Mouse (Mus musculus) intestine, embryonic 16.5 days (tissue): Measurements from ENCODE around the gene Wfdc3. TPM values are rescaled to one million over a fixed set of nuclear protein-coding genes. Genes with fewer than 3 reads are reported as not detected.

Source experiments
- ATAC-seq: fragments of 200-750 bp; cut with Nextera tagmentation; 2 replicates; pipeline ENCODE4 v1.8.0; 2017; ENCODE audit warnings: moderate TSS enrichment, moderate library complexity
- H3K27ac ChIP-seq: fragments of 300-500 bp; sonication (generic); 2 replicates; pipeline ENCODE4 v1.5.1; 2014; ENCODE audit warnings: mild to moderate bottlenecking, low read length
- H3K27me3 ChIP-seq: fragments of 300-500 bp; sonication (generic); replicated peaks from 2 replicates; pipeline ENCODE4 v1.6.1; 2014; ENCODE audit warnings: low read length, control low read depth, mixed read lengths; ENCODE audit not compliant: control insufficient read depth, insufficient read depth
- H3K36me3 ChIP-seq: fragments of 300-500 bp; sonication (generic); 2 replicates; pipeline ENCODE4 v1.6.1; 2014; ENCODE audit warnings: low read length, control low read depth; ENCODE audit not compliant: control insufficient read depth, insufficient read depth
- H3K4me1 ChIP-seq: fragments of 300-500 bp; sonication (generic); 2 replicates; pipeline ENCODE4 v1.6.1; 2014; ENCODE audit warnings: low read length, control low read depth, mixed read lengths; ENCODE audit not compliant: control insufficient read depth, insufficient read depth
- H3K4me2 ChIP-seq: fragments of 300-500 bp; sonication (generic); 2 replicates; pipeline ENCODE4 v1.6.1; 2014; ENCODE audit warnings: low read depth, low read length, control low read depth
- H3K4me3 ChIP-seq: fragments of 300-500 bp; sonication (generic); 2 replicates; pipeline ENCODE4 v1.5.1; 2014; ENCODE audit warnings: mild to moderate bottlenecking, low read length
- H3K9ac ChIP-seq: fragments of 300-500 bp; sonication (generic); 2 replicates; pipeline ENCODE4 v1.6.1; 2014; ENCODE audit warnings: low read depth, low read length
- H3K9me3 ChIP-seq: fragments of 300-500 bp; sonication (generic); 2 replicates; pipeline ENCODE4 v1.6.1; 2016; ENCODE audit warnings: low read length, control low read depth; ENCODE audit not compliant: control insufficient read depth
- WGBS: fragments of 180-500 bp; shearing (Covaris S2); extraction: QIAGEN DNeasy Blood & Tissue Kit; methylation state at CpG from one replicate; pipeline ENCODE4 v1.1.7; 2014; 5-methylcytosine and 5-hydroxymethylcytosine counted together
- polyA plus RNA-seq: library from polyadenylated mRNA; unstranded; fragments of >200 nt; fragmentation: Nextera tagmentation; extraction: Ambion mirVana; gene quantifications from 2 replicates; pipeline ENCODE4 v1.2.1, GENCODE M21; 2015

Wfdc3 gene
- polyA plus RNA-seq, 1 experiment from 2014 or later = 1.8 TPM

DNA sequence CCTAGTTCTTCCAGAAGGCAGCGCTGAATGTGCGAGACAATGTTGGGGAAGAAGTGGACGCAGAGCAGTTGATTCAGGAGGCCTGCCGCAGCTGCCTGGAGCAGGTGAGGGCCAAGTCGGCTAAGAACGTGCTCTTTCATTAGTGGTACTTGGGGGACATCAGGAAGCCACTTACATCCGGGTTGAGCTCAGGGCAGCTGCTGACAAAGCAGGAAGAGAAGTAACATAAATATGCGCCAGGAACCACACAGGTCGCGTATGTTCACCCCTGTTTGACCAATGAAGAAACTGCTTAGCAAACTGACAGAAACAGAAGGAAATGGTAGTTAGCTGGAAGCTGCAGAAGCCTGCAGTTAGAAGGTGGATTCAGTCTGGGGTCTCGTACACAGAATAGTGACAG lies 8.4 kb upstream of the Wfdc3 start:
- H3K27me3 ChIP-seq = no peaks in the 10 kb centered on the region
- H3K4me2 ChIP-seq = no peak overlapping the region
- no peak overlapping the region for H3K27ac ChIP-seq
- H3K4me1 ChIP-seq = no peaks in the 10 kb centered on the region
- peaks cover 19% of the 10 kb centered on the region for H3K36me3 ChIP-seq
- H3K9me3 ChIP-seq = no peaks in the 10 kb centered on the region
- 80% methylated on average over 11 of the region's 11 CpGs for whole genome bisulfite sequencing
- no peak overlapping the region for H3K9ac ChIP-seq
- H3K4me3 ChIP-seq = no peak overlapping the region
- ATAC-seq = no peak

DNA sequence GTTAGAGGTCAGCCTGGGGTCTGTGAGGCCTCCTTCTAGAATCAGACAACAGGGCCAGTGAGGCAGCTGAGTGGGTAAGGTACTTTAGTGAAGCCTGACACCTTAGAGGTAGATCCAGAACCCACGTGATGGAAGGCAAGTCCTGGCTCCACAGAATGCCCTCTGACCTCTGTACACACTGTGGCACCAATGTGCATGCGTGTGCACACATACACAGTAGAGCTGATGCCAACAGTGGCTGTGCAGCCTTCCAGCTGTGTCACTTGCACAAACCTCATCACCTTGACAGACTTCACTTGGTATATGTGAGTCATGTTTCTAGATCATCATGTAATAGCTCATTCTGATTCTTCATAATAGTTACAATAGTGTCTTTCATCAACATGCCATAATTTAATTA lies 6.7 kb upstream of the Wfdc3 start:
- no peak overlapping the region for H3K4me3 ChIP-seq
- 95% methylated on average over 2 of the region's 2 CpGs for WGBS
- 0 out of 2 replicates have a peak, but pooled peaks cover 1% of the 10 kb centered on the region for H3K4me1 ChIP-seq
- no peaks in the 10 kb centered on the region for H3K9me3 ChIP-seq
- no peak overlapping the region for H3K27ac ChIP-seq
- no peak overlapping the region for H3K9ac ChIP-seq
- H3K4me2 ChIP-seq = no peak overlapping the region
- H3K36me3 ChIP-seq = peaks cover 21% of the 10 kb centered on the region; the same call in 1 of the 2 replicates
- ATAC-seq = no peak
- no peaks in the 10 kb centered on the region for H3K27me3 ChIP-seq

DNA sequence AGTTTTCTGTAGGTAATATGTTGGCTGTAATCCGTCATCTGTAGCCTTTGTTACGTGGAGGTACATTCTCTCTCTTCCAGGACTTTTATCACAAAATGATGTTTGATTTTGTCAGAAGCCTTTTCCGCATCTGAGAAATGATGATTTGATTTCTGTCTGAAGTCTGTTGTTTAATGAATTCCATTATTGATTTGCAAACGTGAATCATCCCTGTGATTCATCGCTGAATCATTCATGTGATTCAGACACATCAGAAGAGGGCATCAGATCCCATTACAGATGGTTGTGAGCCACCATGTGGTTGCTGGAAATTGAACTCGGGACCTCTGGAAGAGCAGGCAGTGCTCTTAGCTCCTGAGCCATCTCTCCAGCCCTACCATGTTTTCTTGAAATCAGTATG lies 3.3 kb upstream of the Wfdc3 start:
- WGBS = 87% methylated on average over 6 of the region's 6 CpGs
- peaks cover 16% of the 10 kb centered on the region for H3K4me1 ChIP-seq
- H3K9me3 ChIP-seq = no peaks in the 10 kb centered on the region
- peaks cover 4% of the 10 kb centered on the region; the same call in 1 of the 2 replicates for H3K36me3 ChIP-seq
- no peak for ATAC-seq
- H3K27me3 ChIP-seq = no peaks in the 10 kb centered on the region
- H3K9ac ChIP-seq = no peak overlapping the region
- H3K27ac ChIP-seq = no peak overlapping the region
- H3K4me3 ChIP-seq = no peak overlapping the region
- H3K4me2 ChIP-seq = no peak overlapping the region

DNA sequence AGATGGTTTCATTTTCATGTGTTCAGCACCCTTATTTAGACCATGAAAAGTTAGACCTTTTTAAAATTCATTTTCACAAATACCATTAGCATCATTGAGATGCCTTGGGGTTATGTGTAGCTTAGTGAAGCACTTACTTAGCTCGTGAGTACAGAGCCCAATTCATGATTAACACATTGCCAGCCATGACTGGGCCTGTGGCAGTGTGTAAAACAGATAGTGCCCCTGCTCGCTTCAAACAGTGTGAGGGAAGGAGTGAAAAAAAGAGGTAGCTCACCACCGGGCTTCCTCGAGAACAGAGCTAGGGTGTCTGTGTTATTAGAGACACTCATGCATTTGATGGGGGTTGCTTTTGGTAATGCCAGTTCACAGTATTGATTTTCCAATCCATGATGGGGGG lies 2.5 kb upstream of the Wfdc3 start:
- H3K4me1 ChIP-seq = peaks cover 16% of the 10 kb centered on the region
- ATAC-seq = no peak
- H3K27me3 ChIP-seq = no peaks in the 10 kb centered on the region
- H3K9me3 ChIP-seq = no peaks in the 10 kb centered on the region
- 90% methylated on average over 4 of the region's 4 CpGs for WGBS
- H3K9ac ChIP-seq = no peak overlapping the region
- 0 out of 2 replicates have a peak, but pooled peaks cover 4% of the 10 kb centered on the region for H3K36me3 ChIP-seq
- no peak overlapping the region for H3K27ac ChIP-seq
- no peak overlapping the region for H3K4me3 ChIP-seq
- H3K4me2 ChIP-seq = no peak overlapping the region

DNA sequence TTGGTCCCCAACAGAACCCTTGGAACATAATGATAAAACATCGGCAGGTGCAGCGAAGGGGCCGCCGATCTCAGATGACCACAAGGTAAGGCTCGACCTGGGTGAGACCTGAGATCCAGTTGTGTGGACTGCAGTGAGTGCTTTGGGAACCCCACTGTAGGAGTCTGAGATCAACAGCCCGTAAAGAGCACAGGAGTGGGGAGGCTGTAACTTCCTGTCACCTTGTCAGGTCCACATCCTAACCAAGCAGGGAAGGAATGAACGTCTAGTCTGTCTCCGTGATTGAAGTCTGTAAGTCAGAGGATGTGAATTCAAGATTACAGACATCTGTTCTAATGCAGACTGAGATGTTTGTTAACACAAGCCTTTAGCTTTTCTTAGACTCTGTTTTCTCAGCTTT lies 962 bp upstream of the Wfdc3 start:
- H3K9me3 ChIP-seq = no peaks in the 10 kb centered on the region
- peak overlapping the region; percentile 91 for H3K9ac ChIP-seq
- no peaks in the 10 kb centered on the region for H3K27me3 ChIP-seq
- peak; percentile 5; the same call in 1 of the 2 replicates for ATAC-seq
- H3K27ac ChIP-seq = no peak overlapping the region
- H3K4me2 ChIP-seq = peak overlapping the region; percentile 79
- 0 out of 2 replicates have a peak, but pooled peaks cover 2% of the 10 kb centered on the region for H3K36me3 ChIP-seq
- WGBS = 45% methylated on average over 8 of the region's 8 CpGs
- peaks cover 16% of the 10 kb centered on the region for H3K4me1 ChIP-seq
- H3K4me3 ChIP-seq = peak overlapping the region; percentile 86

DNA sequence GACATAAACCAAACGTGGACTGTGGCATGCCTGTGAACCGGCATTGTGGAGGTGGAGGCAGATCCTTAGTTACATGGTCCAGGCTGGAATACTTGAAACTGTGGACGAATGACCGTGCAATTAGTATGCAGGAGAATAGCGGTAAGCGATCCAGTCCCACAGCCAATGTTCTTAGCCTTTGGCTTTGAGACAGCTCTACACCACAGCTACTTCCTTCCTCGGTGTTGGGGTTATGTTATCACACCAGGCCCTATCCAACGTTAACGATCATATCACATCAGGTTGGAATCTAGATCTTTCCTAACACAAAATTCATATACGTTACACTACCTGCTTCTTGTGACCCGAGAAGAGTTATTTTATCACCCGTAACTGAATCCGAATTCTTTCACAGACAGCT lies 744 bp downstream of the Wfdc3 start:
- Histone ChIP-seq H3K9me3 (no peaks in the 10 kb centered on the region), H3K9ac (peak overlapping the region; percentile 91; the same call in 1 of the 2 replicates), H3K4me3 (peak overlapping the region; percentile 86), H3K27me3 (no peaks in the 10 kb centered on the region), H3K36me3 (0 out of 2 replicates have a peak, but pooled peaks cover 2% of the 10 kb centered on the region), H3K27ac (no peak overlapping the region), H3K4me1 (peaks cover 16% of the 10 kb centered on the region), H3K4me2 (peak overlapping the region; percentile 88)
- 71% methylated on average over 13 of the region's 13 CpGs for WGBS
- ATAC-seq = no peak

DNA sequence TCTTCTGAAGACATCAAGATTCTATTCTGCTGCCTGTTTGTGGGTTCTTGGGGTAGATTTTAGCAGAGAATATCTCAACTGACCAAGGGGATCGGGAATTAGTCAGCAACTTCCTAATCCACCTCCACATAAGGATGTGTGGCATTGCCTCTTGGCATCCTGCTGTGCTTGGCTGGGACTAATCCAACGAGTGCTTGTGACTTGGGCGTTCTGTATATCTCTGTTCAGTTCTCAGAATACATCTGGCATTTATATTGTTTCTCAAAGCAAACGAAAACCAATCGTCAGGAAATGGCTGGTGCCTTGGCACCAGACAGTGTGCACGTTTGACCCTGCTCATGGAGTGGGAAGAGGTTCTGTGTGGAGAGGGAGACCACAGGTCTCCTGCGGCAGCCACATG lies 5.9 kb downstream of the Wfdc3 start:
- ATAC-seq = no peak
- Histone ChIP-seq H3K4me1 (peaks cover 11% of the 10 kb centered on the region; the same call in 1 of the 2 replicates), H3K4me3 (no peak overlapping the region), H3K27ac (no peak overlapping the region), H3K9me3 (no peaks in the 10 kb centered on the region), H3K4me2 (no peak overlapping the region), H3K36me3 (no peaks in the 10 kb centered on the region), H3K27me3 (no peaks in the 10 kb centered on the region), H3K9ac (no peak overlapping the region)
- 56% methylated on average over 7 of the region's 7 CpGs for WGBS

DNA sequence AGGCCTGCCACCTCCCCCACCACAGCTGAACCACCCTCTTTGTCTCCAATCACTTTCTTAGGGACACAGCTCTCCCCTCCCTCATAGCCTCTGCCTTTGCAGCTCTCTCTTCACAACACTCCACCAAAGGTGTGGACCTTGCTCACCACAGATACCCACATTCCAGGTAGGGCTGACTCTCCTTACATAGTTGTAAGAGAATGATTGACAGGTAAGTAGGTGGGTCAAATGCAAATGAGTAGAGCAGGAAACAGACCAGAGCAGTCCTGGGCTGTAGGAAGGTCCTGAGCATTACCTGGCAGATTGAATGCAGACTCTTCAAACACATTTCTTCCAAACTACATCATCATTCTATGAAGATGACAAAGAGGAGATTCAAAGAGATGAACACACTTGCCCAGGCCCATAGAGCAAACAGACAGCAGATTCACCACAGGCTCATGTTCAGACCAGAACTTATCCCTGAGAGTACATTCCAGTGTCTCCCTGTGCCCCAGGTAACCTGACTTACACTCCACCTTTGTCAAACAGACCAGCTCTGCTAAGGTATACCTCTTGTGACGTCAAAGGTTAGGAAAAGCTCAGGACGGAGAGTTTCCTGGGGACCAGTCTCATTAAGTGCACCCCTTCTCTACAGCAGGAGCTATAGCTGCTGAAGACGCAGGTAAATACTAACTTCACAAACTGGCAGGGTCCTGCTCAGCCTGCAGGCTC lies 8.2 kb downstream of the Wfdc3 start:
- peak overlapping the region; percentile 79 for H3K27ac ChIP-seq
- 45% methylated on average over 3 of the region's 3 CpGs for WGBS
- no peak overlapping the region for H3K4me2 ChIP-seq
- no peak overlapping the region for H3K4me3 ChIP-seq
- no peaks in the 10 kb centered on the region for H3K27me3 ChIP-seq
- H3K9me3 ChIP-seq = no peaks in the 10 kb centered on the region
- H3K9ac ChIP-seq = peak overlapping the region; percentile 27; the same call in 1 of the 2 replicates
- H3K36me3 ChIP-seq = no peaks in the 10 kb centered on the region
- peak; percentile 97 for ATAC-seq
- peaks cover 23% of the 10 kb centered on the region for H3K4me1 ChIP-seq

DNA sequence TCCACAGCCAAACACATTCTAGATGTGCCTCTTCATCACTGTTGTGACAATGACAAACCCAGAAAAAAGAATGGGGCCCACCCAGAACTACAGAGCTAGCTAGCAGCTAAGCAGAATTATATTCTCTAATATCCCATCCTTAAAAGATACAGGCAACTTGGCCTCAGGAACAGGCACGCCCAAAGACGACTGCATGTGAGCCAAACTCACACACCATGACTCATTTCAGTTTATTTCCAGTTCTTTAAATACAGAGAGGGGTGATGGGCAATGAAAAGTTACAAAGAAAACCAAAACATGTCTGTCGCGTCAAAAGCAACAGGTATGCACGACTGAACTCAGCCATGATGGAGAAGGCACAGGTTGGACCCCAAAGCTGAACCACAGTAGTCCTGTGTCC lies 10.3 kb downstream of the Wfdc3 start:
- Histone ChIP-seq H3K27me3 (no peaks in the 10 kb centered on the region), H3K27ac (peak overlapping the region; percentile 23; the same call in 1 of the 2 replicates), H3K36me3 (no peaks in the 10 kb centered on the region), H3K9me3 (no peaks in the 10 kb centered on the region), H3K4me3 (no peak overlapping the region), H3K4me1 (peaks cover 26% of the 10 kb centered on the region), H3K4me2 (no peak overlapping the region), H3K9ac (no peak overlapping the region)
- ATAC-seq = no peak
- 79% methylated on average over 5 of the region's 5 CpGs for WGBS
